Mouse (Mus musculus) heart, postnatal 0 days (tissue): ENCODE results near the gene Gltp. TPM values are rescaled to one million over a fixed set of nuclear protein-coding genes. Genes with fewer than 3 reads are reported as not detected.

Experiments
- ATAC-seq: fragments of 200-750 bp; cut with Nextera tagmentation; 2 replicates; pipeline ENCODE4 v1.8.0; 2017; ENCODE audit warnings: low read depth, moderate number of reproducible peaks, moderate library complexity; ENCODE audit not compliant: insufficient read depth
- DNase-seq: peaks from one replicate; pipeline ENCODE4 v3.0.0-alpha.2; 2016; ENCODE audit warnings: low spot score
- H3K27ac ChIP-seq: fragments of 300-500 bp; sonication (generic); 2 replicates; pipeline ENCODE4 v1.5.1; 2014; ENCODE audit warnings: low read depth, mild to moderate bottlenecking
- H3K27me3 ChIP-seq: fragments of 300-500 bp; sonication (generic); 2 replicates; pipeline ENCODE4 v1.6.1; 2014; ENCODE audit warnings: low read length, mixed read lengths; ENCODE audit not compliant: control insufficient read depth, insufficient read depth
- H3K36me3 ChIP-seq: fragments of 300-500 bp; sonication (generic); replicated peaks from 2 replicates; pipeline ENCODE4 v1.6.1; 2014; ENCODE audit warnings: low read length, mixed read lengths; ENCODE audit not compliant: control insufficient read depth, insufficient read depth
- H3K4me1 ChIP-seq: fragments of 300-500 bp; sonication (generic); 2 replicates; pipeline ENCODE4 v1.6.1; 2014; ENCODE audit warnings: antibody characterized with exemption; ENCODE audit not compliant: control insufficient read depth, insufficient read depth
- H3K4me2 ChIP-seq: fragments of 300-500 bp; sonication (generic); 2 replicates; pipeline ENCODE4 v1.6.1; 2014; ENCODE audit warnings: low read depth, mild to moderate bottlenecking, low read length, moderate library complexity
- H3K4me3 ChIP-seq: fragments of 300-500 bp; sonication (generic); 2 replicates; pipeline ENCODE4 v1.5.1; 2014; ENCODE audit warnings: low read depth, low read length
- H3K9ac ChIP-seq: fragments of 300-500 bp; sonication (generic); replicated peaks from 2 replicates; pipeline ENCODE4 v1.6.1; 2014; ENCODE audit warnings: low read depth, low read length, mixed read lengths
- H3K9me3 ChIP-seq: fragments of 300-500 bp; sonication (generic); replicated peaks from 2 replicates; pipeline ENCODE4 v1.6.1; 2016; ENCODE audit warnings: low read length; ENCODE audit not compliant: control insufficient read depth
- CTCF ChIP-seq: IDR thresholded peaks from 2 replicates; pipeline ENCODE4 v1.5.1; 2016; ENCODE audit warnings: antibody characterized with exemption, control low read depth, low read depth
- EP300 ChIP-seq: IDR thresholded peaks from 2 replicates; pipeline ENCODE4 v1.6.1; 2016; ENCODE audit warnings: antibody characterized with exemption, low read depth
- WGBS: fragments of 180-500 bp; shearing (Covaris S2); extraction: QIAGEN DNeasy Blood & Tissue Kit; methylation state at CpG from one replicate; pipeline ENCODE4 v1.1.7; 2014; 5-methylcytosine and 5-hydroxymethylcytosine counted together
- polyA plus RNA-seq: library from polyadenylated mRNA; unstranded; fragments of >200 nt; fragmentation: Nextera tagmentation; extraction: Ambion mirVana; gene quantifications from 2 replicates; pipeline ENCODE4 v1.2.1, GENCODE M21; 2015
- total RNA-seq: library from RNA; depleted of rRNA; stranded (reverse); fragments of >200 nt; gene quantifications from 2 replicates; pipeline ENCODE4 v1.2.3, GENCODE M21; 2014; ENCODE audit warnings: low replicate concordance

Gene Gltp
- total and polyA plus RNA-seq, 2 experiments from 2014 or later = 32.0 to 45.3 TPM

DNA sequence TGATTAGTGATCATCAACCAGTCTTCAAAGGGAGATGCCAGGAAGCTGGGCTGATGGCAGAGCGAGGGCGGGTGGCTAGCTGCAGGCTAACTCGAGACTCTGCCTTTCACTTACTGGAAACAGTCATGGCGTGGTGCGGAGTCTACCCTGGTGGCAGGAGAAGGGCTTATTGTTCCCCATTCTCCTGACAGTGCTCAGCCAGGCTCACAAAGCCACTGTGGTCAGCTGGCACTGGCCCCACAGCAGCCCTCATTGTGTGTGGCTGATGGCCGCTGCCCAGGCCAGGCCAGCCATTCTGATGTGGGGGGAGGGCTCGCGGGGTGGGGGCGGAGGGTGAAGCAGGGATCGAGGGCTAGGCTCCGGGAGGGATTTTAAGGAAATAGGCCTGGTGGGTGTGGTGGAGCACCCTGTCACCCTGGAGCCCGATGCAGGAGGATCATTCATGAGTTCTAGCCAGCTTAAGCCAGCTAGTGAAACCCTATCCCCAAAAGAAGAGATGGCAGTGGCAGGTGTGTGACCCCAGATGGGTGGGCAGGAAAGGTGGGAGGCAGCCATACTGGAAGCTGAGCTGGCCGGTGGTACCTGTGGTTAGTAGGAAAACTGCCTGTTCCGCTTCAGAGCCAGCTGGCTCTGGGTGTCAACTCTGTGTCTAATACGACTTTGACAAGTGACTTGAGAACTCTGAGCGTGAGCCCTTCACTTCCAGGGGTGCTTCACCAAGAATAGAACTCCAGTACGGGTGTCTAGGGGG is 10.8 kb downstream of the Gltp start:
- no peaks in the 10 kb centered on the region for H3K27me3 ChIP-seq
- ATAC-seq = no peak
- no peak for DNase-seq
- no peak for TF ChIP-seq CTCF
- no peak for TF ChIP-seq EP300
- H3K4me2 ChIP-seq = no peak overlapping the region
- 76% methylated on average over 17 of the region's 17 CpGs for WGBS
- H3K36me3 ChIP-seq = peaks cover 7% of the 10 kb centered on the region; the same call in 1 of the 2 replicates
- H3K9ac ChIP-seq = no peak overlapping the region
- H3K9me3 ChIP-seq = no peaks in the 10 kb centered on the region
- no peak overlapping the region for H3K4me3 ChIP-seq
- H3K4me1 ChIP-seq = no peaks in the 10 kb centered on the region
- H3K27ac ChIP-seq = no peak overlapping the region

DNA sequence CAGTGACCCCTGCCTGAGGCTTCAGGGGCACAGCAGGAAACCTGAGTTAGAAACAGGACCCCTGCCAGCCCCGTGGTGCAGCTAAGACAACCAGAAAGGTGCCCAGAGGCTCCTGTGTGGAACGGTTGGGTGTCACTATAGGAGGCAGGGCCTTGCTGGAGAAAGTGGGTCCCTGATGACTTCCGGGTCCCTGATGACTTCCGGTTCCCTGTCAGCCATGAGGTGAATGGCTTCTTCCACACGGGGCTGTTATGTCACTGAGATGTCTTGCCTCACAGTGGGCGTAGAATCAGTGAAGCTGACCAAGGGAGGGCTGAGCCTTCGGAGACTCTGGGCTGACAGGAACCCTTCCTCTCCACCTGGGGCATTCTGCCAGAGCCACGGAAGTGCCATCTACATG is 16.2 kb downstream of the Gltp start:
- H3K9me3 ChIP-seq = no peaks in the 10 kb centered on the region
- no peak overlapping the region for H3K4me3 ChIP-seq
- ATAC-seq = no peak
- no peaks in the 10 kb centered on the region for H3K27me3 ChIP-seq
- 78% methylated on average over 8 of the region's 8 CpGs for WGBS
- H3K4me2 ChIP-seq = no peak overlapping the region
- no peak overlapping the region for H3K9ac ChIP-seq
- no peak for DNase-seq
- no peak for TF ChIP-seq CTCF
- no peak for TF ChIP-seq EP300
- H3K27ac ChIP-seq = no peak overlapping the region
- H3K4me1 ChIP-seq = no peaks in the 10 kb centered on the region
- peaks cover 12% of the 10 kb centered on the region; the same call in 1 of the 2 replicates for H3K36me3 ChIP-seq

DNA sequence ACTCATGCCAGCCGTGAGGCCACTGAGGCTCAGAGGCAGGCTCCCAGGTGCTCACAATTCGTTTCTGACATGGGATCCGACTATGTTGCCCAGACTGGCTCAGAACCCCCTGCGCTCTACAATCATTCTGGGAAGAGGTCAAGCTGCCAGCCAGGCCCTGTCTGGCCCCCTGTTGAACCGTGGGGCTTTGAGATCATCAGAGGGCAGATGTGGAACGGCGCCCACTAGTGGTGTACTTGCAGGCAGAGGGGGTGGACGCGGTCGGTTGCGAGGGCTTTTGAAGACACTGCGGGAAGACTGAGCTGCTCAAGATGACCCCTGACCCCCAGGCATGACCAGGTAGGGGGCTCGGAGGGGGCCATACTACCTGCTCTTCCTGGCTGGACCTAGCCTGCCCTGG is 17.7 kb downstream of the Gltp start:
- H3K4me3 ChIP-seq = no peak overlapping the region
- no peaks in the 10 kb centered on the region for H3K9me3 ChIP-seq
- H3K27ac ChIP-seq = no peak overlapping the region
- WGBS = 80% methylated on average over 13 of the region's 13 CpGs
- H3K9ac ChIP-seq = no peak overlapping the region
- TF ChIP-seq EP300 (no peak), CTCF (no peak)
- no peaks in the 10 kb centered on the region for H3K4me1 ChIP-seq
- ATAC-seq (no peak), DNase-seq (no peak)
- no peaks in the 10 kb centered on the region for H3K27me3 ChIP-seq
- no peak overlapping the region for H3K4me2 ChIP-seq
- H3K36me3 ChIP-seq = peaks cover 12% of the 10 kb centered on the region; the same call in 1 of the 2 replicates

DNA sequence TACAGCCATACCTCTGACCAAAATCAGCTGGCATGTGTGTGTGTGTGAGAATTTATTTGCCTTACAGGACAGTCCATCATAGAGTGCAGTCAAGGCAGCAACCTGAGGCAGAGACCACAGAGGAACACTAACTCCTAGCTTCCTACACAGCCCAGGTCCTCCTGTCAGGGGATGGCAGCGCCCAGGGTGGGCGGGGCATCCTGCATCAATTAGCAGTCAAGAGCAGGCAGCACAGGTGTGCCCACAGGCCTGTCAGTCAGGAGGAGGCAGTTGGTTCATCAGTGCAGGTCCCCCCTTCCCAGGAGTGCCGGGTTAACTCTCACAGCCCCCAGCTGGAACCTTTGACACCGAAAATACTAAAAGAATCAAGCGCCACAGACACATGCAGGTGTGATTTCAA is 21.8 kb downstream of the Gltp start:
- Histone ChIP-seq H3K4me3 (no peak overlapping the region), H3K9ac (no peak overlapping the region), H3K27ac (no peak overlapping the region), H3K9me3 (no peaks in the 10 kb centered on the region), H3K4me2 (no peak overlapping the region), H3K36me3 (0 out of 2 replicates have a peak, but pooled peaks cover 5% of the 10 kb centered on the region), H3K4me1 (no peaks in the 10 kb centered on the region), H3K27me3 (no peaks in the 10 kb centered on the region)
- no peak for DNase-seq
- WGBS = 86% methylated on average over 5 of the region's 5 CpGs
- ATAC-seq = no peak
- no peak for TF ChIP-seq EP300
- no peak for TF ChIP-seq CTCF

DNA sequence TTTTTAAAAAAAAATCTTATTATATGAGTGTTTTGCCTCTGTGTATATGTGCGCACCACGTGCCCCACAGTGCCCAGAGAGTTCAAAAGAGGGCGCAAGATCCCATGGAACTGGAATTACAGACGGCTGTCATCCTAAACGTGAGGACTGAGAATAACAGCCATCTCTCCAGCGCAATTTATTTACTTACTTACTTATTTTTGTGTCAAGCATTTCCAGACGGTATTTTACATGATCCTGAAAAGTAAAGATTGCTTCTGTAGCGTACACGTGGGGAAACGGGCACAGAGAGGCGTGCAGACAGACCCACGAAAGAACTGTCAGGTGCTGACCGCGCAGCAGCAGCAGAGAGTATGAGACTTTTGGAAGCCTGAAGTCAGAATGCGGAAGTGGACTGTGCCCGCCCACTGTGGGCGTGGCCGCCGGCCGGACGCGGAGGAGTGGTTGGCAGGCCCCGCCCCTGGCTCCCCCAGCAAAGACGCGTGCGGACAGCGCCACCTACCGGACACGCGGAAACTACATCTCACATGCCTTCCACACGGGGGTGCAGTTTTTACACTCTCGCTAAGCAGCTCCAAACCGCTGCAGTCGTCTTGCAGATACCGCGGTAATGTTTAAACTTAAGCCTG is 23.4 kb downstream of the Gltp start:
- peak; percentile 95 for DNase-seq
- peak overlapping the region; percentile 26 for H3K4me3 ChIP-seq
- ATAC-seq = peak; percentile 98
- WGBS = 3% methylated on average over 36 of the region's 36 CpGs
- TF ChIP-seq CTCF (peak; percentile 100), EP300 (peak; percentile 80)
- peak overlapping the region; percentile 73 for H3K27ac ChIP-seq
- H3K36me3 ChIP-seq = no peaks in the 10 kb centered on the region
- peak overlapping the region; percentile 60 for H3K4me2 ChIP-seq
- H3K27me3 ChIP-seq = no peaks in the 10 kb centered on the region
- H3K9me3 ChIP-seq = no peaks in the 10 kb centered on the region
- H3K9ac ChIP-seq = no peak overlapping the region
- no peaks in the 10 kb centered on the region for H3K4me1 ChIP-seq
